In the genomic region with DNA sequence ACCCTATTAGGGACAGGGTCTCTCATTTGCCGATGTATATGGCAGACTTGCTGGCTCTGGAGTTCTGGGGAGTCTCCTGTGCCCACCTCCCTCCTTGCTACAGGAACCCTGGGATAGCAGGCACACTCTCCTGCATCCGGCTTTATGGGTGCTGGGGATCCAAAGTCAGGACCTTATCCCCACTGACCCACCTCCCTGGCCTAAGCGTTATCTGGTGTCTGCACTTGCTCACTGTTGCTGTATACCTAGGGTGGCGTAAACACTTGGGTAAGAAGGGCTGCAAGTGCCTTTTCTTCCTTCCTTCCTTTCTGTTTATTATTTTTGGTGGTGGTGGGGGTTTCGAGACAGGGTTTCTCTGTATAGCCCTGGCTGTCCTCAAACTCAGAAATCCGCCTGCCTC, we compare ENCODE assay signal across 22 mouse cellular contexts. TPM values are rescaled to one million over a fixed set of nuclear protein-coding genes. Genes with fewer than 3 reads are reported as not detected.
"Had no signal": no experiment of that assay in that cellular context is flagged by ENCODE, and none has a peak within 500 bp of the region (broad histone marks: within the 10 kb centered on the region; RNA-seq: fewer than 3 reads in every experiment).

No protein-coding gene starts in this region.

- H3K9ac ChIP-seq: limb, embryonic 12.5 days; limb, embryonic 15.5 days; midbrain, embryonic 12.5 days; neural tube, embryonic 13.5 days; stomach, embryonic 15.5 days had no signal

- DNase-seq: kidney, adult 18-20 months; kidney, adult 9 months; kidney, postnatal 14 days; kidney, postnatal 4 days; left cerebral cortex, postnatal 4 days; lung, adult 2 months; lung, postnatal 14 days; lung, postnatal 4 days; retina, postnatal 1 day; right cerebral cortex, postnatal 25 days; spleen, adult 18-20 months; thymus, postnatal 36 days had no signal

- ATAC-seq: intestine, embryonic 16.5 days; midbrain, embryonic 16.5 days had no signal

- H3K27ac ChIP-seq: limb, embryonic 12.5 days; limb, embryonic 15.5 days; midbrain, embryonic 12.5 days; neural tube, embryonic 13.5 days; stomach, embryonic 15.5 days had no signal

- H3K4me2 ChIP-seq: limb, embryonic 12.5 days; limb, embryonic 15.5 days; midbrain, embryonic 12.5 days; neural tube, embryonic 13.5 days; stomach, embryonic 15.5 days had no signal

- H3K4me3 ChIP-seq: limb, embryonic 12.5 days; limb, embryonic 15.5 days; midbrain, embryonic 12.5 days; myocyte; neural tube, embryonic 13.5 days; stomach, embryonic 15.5 days had no signal

- H3K9me3 ChIP-seq: limb, embryonic 12.5 days; limb, embryonic 15.5 days; midbrain, embryonic 12.5 days; neural tube, embryonic 13.5 days; stomach, embryonic 15.5 days had no signal

- H3K4me1 ChIP-seq: limb, embryonic 12.5 days; limb, embryonic 15.5 days; midbrain, embryonic 12.5 days; neural tube, embryonic 13.5 days; stomach, embryonic 15.5 days had no signal

- H3K27me3 ChIP-seq: limb, embryonic 12.5 days; limb, embryonic 15.5 days; midbrain, embryonic 12.5 days; neural tube, embryonic 13.5 days; stomach, embryonic 15.5 days had no signal

RNA-seq across cellular contexts. Expression of gene Ptcra, which starts 22.2 kb away (rescaled TPM):
- total RNA-seq: left cerebral cortex, postnatal 14 days; left cerebral cortex, postnatal 4 days; megakaryocyte, adult 5-6 weeks had no signal
- polyA plus RNA-seq: lung, adult 2 months; midbrain, embryonic 16.5 days had no signal
